Mouse (Mus musculus): Measurements from ENCODE around the gene Smyd3. TPM values are rescaled to one million over a fixed set of nuclear protein-coding genes. Genes with fewer than 3 reads are reported as not detected.
A peak's percentile ranks its signal among the peaks of the same experiment; 100 is the strongest.

Smyd3 gene
- polyA plus RNA-seq, 1 experiment from 2014 or later, result 18.3 TPM

GRCm38 (mm10) chr1:179055760-179056159, 462.1 kb downstream of the Smyd3 start:
- no peak for TF ChIP-seq CTCF (IDR thresholded peaks at IDR 0.05; ENCODE audit: low read depth)
- Histone ChIP-seq H3K4me3 (replicated peaks; ENCODE audit: low read depth, low read length) (no peak overlapping the region), H3K27ac (no peak overlapping the region), H3K27me3 (ENCODE audit: insufficient read depth, low read length) (no peaks in the 10 kb centered on the region), H3K9me3 (replicated peaks; ENCODE audit: low read length) (no peaks in the 10 kb centered on the region), H3K4me1 (replicated peaks; ENCODE audit: insufficient read depth, low read length) (peaks cover 24% of the 10 kb centered on the region), H3K4me2 (ENCODE audit: low read length) (no peak overlapping the region), H3K9ac (ENCODE audit: low read depth, low read length) (no peak overlapping the region), H3K36me3 (ENCODE audit: insufficient read depth, low read length) (no peaks in the 10 kb centered on the region)
- WGBS, result 86% methylated on average over 3 of the region's 3 CpGs
- no peak for DNase-seq (ENCODE audit: low spot score)
- ATAC-seq (replicated peaks; ENCODE audit: low FRiP score, low read depth), result no peak

- no peaks in the 10 kb centered on the region for H3K9me3 ChIP-seq (replicated peaks; ENCODE audit: low read length)
- peak; percentile 80 for ATAC-seq (replicated peaks; ENCODE audit: low FRiP score, low read depth)
These were observed 463.3 kb downstream of the Smyd3 start for GRCm38 (mm10) chr1:179054385-179055116.

GRCm38 (mm10) chr1:179052545-179053180, 465.2 kb downstream of the Smyd3 start:
- Histone ChIP-seq H3K36me3 (ENCODE audit: insufficient read depth, low read length) (no peaks in the 10 kb centered on the region), H3K4me1 (replicated peaks; ENCODE audit: insufficient read depth, low read length) (peaks cover 7% of the 10 kb centered on the region; the same call in 1 of the 2 replicates), H3K27me3 (ENCODE audit: insufficient read depth, low read length) (no peaks in the 10 kb centered on the region), H3K9me3 (replicated peaks; ENCODE audit: low read length) (no peaks in the 10 kb centered on the region), H3K27ac (no peak overlapping the region), H3K4me2 (ENCODE audit: low read length) (no peak overlapping the region), H3K4me3 (replicated peaks; ENCODE audit: low read depth, low read length) (no peak overlapping the region), H3K9ac (ENCODE audit: low read depth, low read length) (no peak overlapping the region)
- DNase-seq (ENCODE audit: low spot score), result no peak
- TF ChIP-seq CTCF (IDR thresholded peaks at IDR 0.05; ENCODE audit: low read depth), result no peak
- 93% methylated on average over 6 of the region's 6 CpGs for WGBS
- ATAC-seq (replicated peaks; ENCODE audit: low FRiP score, low read depth), result no peak

More at GRCm38 (mm10) chr1:179054385-179055116, 463.3 kb downstream of the Smyd3 start:
- Histone ChIP-seq H3K36me3 (ENCODE audit: insufficient read depth, low read length) (no peaks in the 10 kb centered on the region), H3K4me2 (ENCODE audit: low read length) (no peak overlapping the region), H3K4me1 (replicated peaks; ENCODE audit: insufficient read depth, low read length) (peaks cover 13% of the 10 kb centered on the region; the same call in 1 of the 2 replicates), H3K27me3 (ENCODE audit: insufficient read depth, low read length) (no peaks in the 10 kb centered on the region), H3K9ac (ENCODE audit: low read depth, low read length) (no peak overlapping the region), H3K27ac (0 out of 2 replicates have a peak overlapping the region, but pooled peaks have one; percentile 27), H3K4me3 (replicated peaks; ENCODE audit: low read depth, low read length) (no peak overlapping the region)
- peak; percentile 40 for DNase-seq (ENCODE audit: low spot score)
- TF ChIP-seq CTCF (IDR thresholded peaks at IDR 0.05; ENCODE audit: low read depth), result no peak
- WGBS, result 37% methylated on average over 7 of the region's 7 CpGs

GRCm38 (mm10) chr1:179047931-179048596, 469.8 kb downstream of the Smyd3 start:
- Histone ChIP-seq H3K27me3 (ENCODE audit: insufficient read depth, low read length) (no peaks in the 10 kb centered on the region), H3K9ac (ENCODE audit: low read depth, low read length) (no peak overlapping the region), H3K27ac (no peak overlapping the region), H3K4me1 (replicated peaks; ENCODE audit: insufficient read depth, low read length) (no peaks in the 10 kb centered on the region), H3K4me3 (replicated peaks; ENCODE audit: low read depth, low read length) (no peak overlapping the region), H3K9me3 (replicated peaks; ENCODE audit: low read length) (no peaks in the 10 kb centered on the region), H3K36me3 (ENCODE audit: insufficient read depth, low read length) (no peaks in the 10 kb centered on the region), H3K4me2 (ENCODE audit: low read length) (no peak overlapping the region)
- no peak for DNase-seq (ENCODE audit: low spot score)
- WGBS, result 91% methylated on average over 13 of the region's 13 CpGs
- ATAC-seq (replicated peaks; ENCODE audit: low FRiP score, low read depth), result no peak
- TF ChIP-seq CTCF (IDR thresholded peaks at IDR 0.05; ENCODE audit: low read depth), result no peak

- H3K9ac ChIP-seq (ENCODE audit: low read depth, low read length), result no peak overlapping the region
- no peak for DNase-seq (ENCODE audit: low spot score)
- TF ChIP-seq CTCF (IDR thresholded peaks at IDR 0.05; ENCODE audit: low read depth), result no peak
- ATAC-seq (replicated peaks; ENCODE audit: low FRiP score, low read depth), result no peak
- H3K4me3 ChIP-seq (replicated peaks; ENCODE audit: low read depth, low read length), result no peak overlapping the region
- H3K4me1 ChIP-seq (replicated peaks; ENCODE audit: insufficient read depth, low read length), result no peaks in the 10 kb centered on the region
- no peaks in the 10 kb centered on the region for H3K36me3 ChIP-seq (ENCODE audit: insufficient read depth, low read length)
- 76% methylated on average over 17 of the region's 17 CpGs for WGBS
- no peaks in the 10 kb centered on the region for H3K9me3 ChIP-seq (replicated peaks; ENCODE audit: low read length)
- H3K27ac ChIP-seq, result no peak overlapping the region
- H3K27me3 ChIP-seq (ENCODE audit: insufficient read depth, low read length), result no peaks in the 10 kb centered on the region
- H3K4me2 ChIP-seq (ENCODE audit: low read length), result no peak overlapping the region
These were observed 471.8 kb downstream of the Smyd3 start for GRCm38 (mm10) chr1:179045856-179046714.
